Mouse (Mus musculus): ENCODE results near the gene Palld. TPM values are rescaled to one million over a fixed set of nuclear protein-coding genes. Genes with fewer than 3 reads are reported as not detected.

Gene Palld
- polyA plus RNA-seq, 1 experiment from 2014 or later = 84.1 TPM

- Histone ChIP-seq H3K27me3 (ENCODE audit: control insufficient read depth, insufficient read depth, low read depth, low read length) (no peaks in the 10 kb centered on the region), H3K4me1 (replicated peaks; ENCODE audit: control insufficient read depth, insufficient read depth, low read length) (no peaks in the 10 kb centered on the region), H3K36me3 (ENCODE audit: control insufficient read depth, insufficient read depth, low read length) (no peaks in the 10 kb centered on the region), H3K4me3 (ENCODE audit: low read length) (no peak overlapping the region), H3K27ac (ENCODE audit: low read length) (no peak overlapping the region), H3K9me3 (ENCODE audit: control insufficient read depth, low read length) (no peaks in the 10 kb centered on the region), H3K9ac (ENCODE audit: low read length) (no peak overlapping the region), H3K4me2 (ENCODE audit: low read depth, low read length) (no peak overlapping the region)
- no peak for ATAC-seq (ENCODE audit: low read depth)
- 55% methylated on average over 5 of the region's 5 CpGs for WGBS
These were observed 225.3 kb downstream of the Palld start for GRCm38 (mm10) chr8:61677227-61677626.

- Histone ChIP-seq H3K9me3 (ENCODE audit: control insufficient read depth, low read length) (no peaks in the 10 kb centered on the region), H3K9ac (ENCODE audit: low read length) (no peak overlapping the region), H3K27me3 (ENCODE audit: control insufficient read depth, insufficient read depth, low read depth, low read length) (no peaks in the 10 kb centered on the region), H3K36me3 (ENCODE audit: control insufficient read depth, insufficient read depth, low read length) (no peaks in the 10 kb centered on the region), H3K4me3 (ENCODE audit: low read length) (no peak overlapping the region), H3K4me1 (replicated peaks; ENCODE audit: control insufficient read depth, insufficient read depth, low read length) (peaks cover 18% of the 10 kb centered on the region), H3K4me2 (ENCODE audit: low read depth, low read length) (no peak overlapping the region), H3K27ac (ENCODE audit: low read length) (no peak overlapping the region)
- ATAC-seq (ENCODE audit: low read depth) = no peak
These were observed 231.3 kb downstream of the Palld start for GRCm38 (mm10) chr8:61671151-61671550.

GRCm38 (mm10) chr8:61670376-61670775 lies 232.1 kb downstream of the Palld start:
- Histone ChIP-seq H3K36me3 (ENCODE audit: control insufficient read depth, insufficient read depth, low read length) (no peaks in the 10 kb centered on the region), H3K4me2 (ENCODE audit: low read depth, low read length) (no peak overlapping the region), H3K27ac (ENCODE audit: low read length) (no peak overlapping the region), H3K4me3 (ENCODE audit: low read length) (no peak overlapping the region), H3K9me3 (ENCODE audit: control insufficient read depth, low read length) (no peaks in the 10 kb centered on the region), H3K4me1 (replicated peaks; ENCODE audit: control insufficient read depth, insufficient read depth, low read length) (peaks cover 26% of the 10 kb centered on the region), H3K9ac (ENCODE audit: low read length) (no peak overlapping the region), H3K27me3 (ENCODE audit: control insufficient read depth, insufficient read depth, low read depth, low read length) (no peaks in the 10 kb centered on the region)
- 45% methylated on average over 4 of the region's 4 CpGs for WGBS
- ATAC-seq (ENCODE audit: low read depth) = no peak

- H3K9me3 ChIP-seq (ENCODE audit: control insufficient read depth, low read length) = no peaks in the 10 kb centered on the region
- H3K27me3 ChIP-seq (ENCODE audit: control insufficient read depth, insufficient read depth, low read depth, low read length) = no peaks in the 10 kb centered on the region
- H3K36me3 ChIP-seq (ENCODE audit: control insufficient read depth, insufficient read depth, low read length) = no peaks in the 10 kb centered on the region
- 0 out of 2 replicates have a peak, but pooled peaks have one; percentile 28 for ATAC-seq (ENCODE audit: low read depth)
- peaks cover 36% of the 10 kb centered on the region for H3K4me1 ChIP-seq (replicated peaks; ENCODE audit: control insufficient read depth, insufficient read depth, low read length)
- WGBS = 42% methylated on average over 6 of the region's 6 CpGs
- H3K27ac ChIP-seq (ENCODE audit: low read length) = peak overlapping the region; percentile 77; the same call in 1 of the 2 replicates
- no peak overlapping the region for H3K9ac ChIP-seq (ENCODE audit: low read length)
- H3K4me3 ChIP-seq (ENCODE audit: low read length) = no peak overlapping the region
- H3K4me2 ChIP-seq (ENCODE audit: low read depth, low read length) = no peak overlapping the region
These were observed 235.6 kb downstream of the Palld start for GRCm38 (mm10) chr8:61666919-61667318.

GRCm38 (mm10) chr8:61665021-61665420 lies 237.5 kb downstream of the Palld start:
- H3K4me3 ChIP-seq (ENCODE audit: low read length) = no peak overlapping the region
- H3K4me1 ChIP-seq (replicated peaks; ENCODE audit: control insufficient read depth, insufficient read depth, low read length) = peaks cover 33% of the 10 kb centered on the region
- 26% methylated on average over 8 of the region's 8 CpGs for WGBS
- no peak overlapping the region for H3K9ac ChIP-seq (ENCODE audit: low read length)
- H3K9me3 ChIP-seq (ENCODE audit: control insufficient read depth, low read length) = no peaks in the 10 kb centered on the region
- H3K27ac ChIP-seq (ENCODE audit: low read length) = peak overlapping the region; percentile 77
- ATAC-seq (ENCODE audit: low read depth) = peak; percentile 83
- no peak overlapping the region for H3K4me2 ChIP-seq (ENCODE audit: low read depth, low read length)
- H3K36me3 ChIP-seq (ENCODE audit: control insufficient read depth, insufficient read depth, low read length) = no peaks in the 10 kb centered on the region
- H3K27me3 ChIP-seq (ENCODE audit: control insufficient read depth, insufficient read depth, low read depth, low read length) = no peaks in the 10 kb centered on the region

- Histone ChIP-seq H3K9me3 (ENCODE audit: control insufficient read depth, low read length) (no peaks in the 10 kb centered on the region), H3K27ac (ENCODE audit: low read length) (peak overlapping the region; percentile 75), H3K4me2 (ENCODE audit: low read depth, low read length) (no peak overlapping the region), H3K27me3 (ENCODE audit: control insufficient read depth, insufficient read depth, low read depth, low read length) (no peaks in the 10 kb centered on the region), H3K4me1 (replicated peaks; ENCODE audit: control insufficient read depth, insufficient read depth, low read length) (peaks cover 33% of the 10 kb centered on the region), H3K9ac (ENCODE audit: low read length) (no peak overlapping the region), H3K4me3 (ENCODE audit: low read length) (no peak overlapping the region), H3K36me3 (ENCODE audit: control insufficient read depth, insufficient read depth, low read length) (no peaks in the 10 kb centered on the region)
- ATAC-seq (ENCODE audit: low read depth) = peak; percentile 51
- 53% methylated on average over 6 of the region's 6 CpGs for WGBS
These were observed 238.3 kb downstream of the Palld start for GRCm38 (mm10) chr8:61664162-61664561.

GRCm38 (mm10) chr8:61662829-61663228 lies 239.7 kb downstream of the Palld start:
- Histone ChIP-seq H3K4me3 (ENCODE audit: low read length) (no peak overlapping the region), H3K9ac (ENCODE audit: low read length) (no peak overlapping the region), H3K4me1 (replicated peaks; ENCODE audit: control insufficient read depth, insufficient read depth, low read length) (peaks cover 33% of the 10 kb centered on the region), H3K9me3 (ENCODE audit: control insufficient read depth, low read length) (no peaks in the 10 kb centered on the region), H3K4me2 (ENCODE audit: low read depth, low read length) (no peak overlapping the region), H3K36me3 (ENCODE audit: control insufficient read depth, insufficient read depth, low read length) (no peaks in the 10 kb centered on the region), H3K27ac (ENCODE audit: low read length) (peak overlapping the region; percentile 67), H3K27me3 (ENCODE audit: control insufficient read depth, insufficient read depth, low read depth, low read length) (no peaks in the 10 kb centered on the region)
- ATAC-seq (ENCODE audit: low read depth) = no peak
- 42% methylated on average over 4 of the region's 4 CpGs for WGBS

GRCm38 (mm10) chr8:61661611-61662010 lies 240.9 kb downstream of the Palld start:
- WGBS = 67% methylated on average over 5 of the region's 5 CpGs
- Histone ChIP-seq H3K4me3 (ENCODE audit: low read length) (no peak overlapping the region), H3K4me1 (replicated peaks; ENCODE audit: control insufficient read depth, insufficient read depth, low read length) (peaks cover 27% of the 10 kb centered on the region), H3K27ac (ENCODE audit: low read length) (peak overlapping the region; percentile 36; the same call in 1 of the 2 replicates), H3K27me3 (ENCODE audit: control insufficient read depth, insufficient read depth, low read depth, low read length) (no peaks in the 10 kb centered on the region), H3K36me3 (ENCODE audit: control insufficient read depth, insufficient read depth, low read length) (no peaks in the 10 kb centered on the region), H3K9ac (ENCODE audit: low read length) (no peak overlapping the region), H3K4me2 (ENCODE audit: low read depth, low read length) (no peak overlapping the region), H3K9me3 (ENCODE audit: control insufficient read depth, low read length) (no peaks in the 10 kb centered on the region)
- peak; percentile 23 for ATAC-seq (ENCODE audit: low read depth)

- Histone ChIP-seq H3K9me3 (ENCODE audit: control insufficient read depth, low read length) (no peaks in the 10 kb centered on the region), H3K27ac (ENCODE audit: low read length) (peak overlapping the region; percentile 30; the same call in 1 of the 2 replicates), H3K4me1 (replicated peaks; ENCODE audit: control insufficient read depth, insufficient read depth, low read length) (peaks cover 22% of the 10 kb centered on the region), H3K4me2 (ENCODE audit: low read depth, low read length) (no peak overlapping the region), H3K36me3 (ENCODE audit: control insufficient read depth, insufficient read depth, low read length) (no peaks in the 10 kb centered on the region), H3K9ac (ENCODE audit: low read length) (no peak overlapping the region), H3K27me3 (ENCODE audit: control insufficient read depth, insufficient read depth, low read depth, low read length) (no peaks in the 10 kb centered on the region), H3K4me3 (ENCODE audit: low read length) (no peak overlapping the region)
- WGBS = 80% methylated on average over 5 of the region's 5 CpGs
- no peak for ATAC-seq (ENCODE audit: low read depth)
These were observed 241.5 kb downstream of the Palld start for GRCm38 (mm10) chr8:61660961-61661360.

GRCm38 (mm10) chr8:61651955-61652354 lies 250.5 kb downstream of the Palld start:
- 22% methylated on average over 6 of the region's 6 CpGs for WGBS
- ATAC-seq (ENCODE audit: low read depth) = peak; percentile 63
- Histone ChIP-seq H3K27ac (ENCODE audit: low read length) (no peak overlapping the region), H3K27me3 (ENCODE audit: control insufficient read depth, insufficient read depth, low read depth, low read length) (no peaks in the 10 kb centered on the region), H3K4me2 (ENCODE audit: low read depth, low read length) (no peak overlapping the region), H3K36me3 (ENCODE audit: control insufficient read depth, insufficient read depth, low read length) (no peaks in the 10 kb centered on the region), H3K4me3 (ENCODE audit: low read length) (no peak overlapping the region), H3K9me3 (ENCODE audit: control insufficient read depth, low read length) (no peaks in the 10 kb centered on the region), H3K4me1 (replicated peaks; ENCODE audit: control insufficient read depth, insufficient read depth, low read length) (peaks cover 9% of the 10 kb centered on the region), H3K9ac (ENCODE audit: low read length) (no peak overlapping the region)
